Mouse (Mus musculus) limb, embryonic 11.5 days (tissue): ENCODE measurements around the gene Anp32e. TPM values are rescaled to one million over a fixed set of nuclear protein-coding genes. Genes with fewer than 3 reads are reported as not detected.
"Not testable (repeated sequence)": the region's sequence is repeated elsewhere in the genome, so short reads cannot be mapped to it uniquely, and the experiment has no call there.

ENCODE experiments used
- ATAC-seq: fragments of 200-750 bp; cut with Nextera tagmentation; 2 replicates; pipeline ENCODE4 v1.8.0; 2017; ENCODE audit warnings: low read depth; ENCODE audit not compliant: insufficient number of reproducible peaks, low FRiP score, low TSS enrichment
- DNase-seq: peaks from one replicate; pipeline ENCODE4 v3.0.0-alpha.2; 2015; ENCODE audit warnings: low spot score
- H3K27ac ChIP-seq: fragments of 300-500 bp; sonication (generic); replicated peaks from 2 replicates; pipeline ENCODE4 v1.5.1; 2014; ENCODE audit warnings: low read depth, mild to moderate bottlenecking, low read length
- H3K27me3 ChIP-seq: fragments of 300-500 bp; sonication (generic); 2 replicates; pipeline ENCODE4 v1.6.1; 2014; ENCODE audit warnings: mild to moderate bottlenecking, low read length, mixed read lengths; ENCODE audit not compliant: control insufficient read depth, insufficient read depth
- H3K36me3 ChIP-seq: fragments of 300-500 bp; sonication (generic); 2 replicates; pipeline ENCODE4 v1.6.1; 2014; ENCODE audit warnings: mild to moderate bottlenecking, low read length, moderate library complexity, mixed read lengths; ENCODE audit not compliant: control insufficient read depth, insufficient read depth
- H3K4me1 ChIP-seq: fragments of 300-500 bp; sonication (generic); 2 replicates; pipeline ENCODE4 v1.6.1; 2014; ENCODE audit warnings: low read length, mixed read lengths; ENCODE audit not compliant: control insufficient read depth, insufficient read depth
- H3K4me2 ChIP-seq: fragments of 300-500 bp; sonication (generic); 2 replicates; pipeline ENCODE4 v1.6.1; 2014; ENCODE audit warnings: low read depth, mild to moderate bottlenecking, moderate library complexity; ENCODE audit not compliant: severe bottlenecking
- H3K4me3 ChIP-seq: fragments of 300-500 bp; sonication (generic); 2 replicates; pipeline ENCODE4 v1.5.1; 2014; ENCODE audit warnings: low read depth, low read length
- H3K9ac ChIP-seq: fragments of 300-500 bp; sonication (generic); 2 replicates; pipeline ENCODE4 v1.6.1; 2014; ENCODE audit warnings: mild to moderate bottlenecking, low read length
- H3K9me3 ChIP-seq: fragments of 300-500 bp; sonication (generic); 2 replicates; pipeline ENCODE4 v1.6.1; 2016; ENCODE audit warnings: low read length; ENCODE audit not compliant: control insufficient read depth
- WGBS: fragments of 180-500 bp; shearing (Covaris S2); extraction: QIAGEN DNeasy Blood & Tissue Kit; methylation state at CpG from one replicate; pipeline ENCODE4 v1.1.7; 2014; 5-methylcytosine and 5-hydroxymethylcytosine counted together
- polyA plus RNA-seq: library from polyadenylated mRNA; unstranded; fragments of >200 nt; fragmentation: Nextera tagmentation; extraction: Ambion mirVana; gene quantifications from 2 replicates; pipeline ENCODE4 v1.2.1, GENCODE M21; 2014

The Anp32e gene
- polyA plus RNA-seq, 1 experiment from 2014 or later, result 125 TPM

GRCm38 (mm10) chr3:95892066-95893052, 36.7 kb upstream of the Anp32e start:
- Histone ChIP-seq H3K9me3 (no peaks in the 10 kb centered on the region), H3K4me3 (no peak overlapping the region), H3K4me1 (peaks cover 15% of the 10 kb centered on the region; the same call in 1 of the 2 replicates), H3K27ac (0 out of 2 replicates have a peak overlapping the region, but pooled peaks have one; percentile 4), H3K4me2 (peak overlapping the region; percentile 29; the same call in 1 of the 2 replicates), H3K9ac (peak overlapping the region; percentile 35; the same call in 1 of the 2 replicates), H3K27me3 (no peaks in the 10 kb centered on the region), H3K36me3 (no peaks in the 10 kb centered on the region)
- no peak for ATAC-seq
- no peak for DNase-seq
- 35% methylated on average over 11 of the region's 11 CpGs for WGBS

- no peaks in the 10 kb centered on the region for H3K9me3 ChIP-seq
- WGBS, result 11% methylated on average over 7 of the region's 7 CpGs
Observed at GRCm38 (mm10) chr3:95893126-95893525, 35.9 kb upstream of the Anp32e start.

DNA sequence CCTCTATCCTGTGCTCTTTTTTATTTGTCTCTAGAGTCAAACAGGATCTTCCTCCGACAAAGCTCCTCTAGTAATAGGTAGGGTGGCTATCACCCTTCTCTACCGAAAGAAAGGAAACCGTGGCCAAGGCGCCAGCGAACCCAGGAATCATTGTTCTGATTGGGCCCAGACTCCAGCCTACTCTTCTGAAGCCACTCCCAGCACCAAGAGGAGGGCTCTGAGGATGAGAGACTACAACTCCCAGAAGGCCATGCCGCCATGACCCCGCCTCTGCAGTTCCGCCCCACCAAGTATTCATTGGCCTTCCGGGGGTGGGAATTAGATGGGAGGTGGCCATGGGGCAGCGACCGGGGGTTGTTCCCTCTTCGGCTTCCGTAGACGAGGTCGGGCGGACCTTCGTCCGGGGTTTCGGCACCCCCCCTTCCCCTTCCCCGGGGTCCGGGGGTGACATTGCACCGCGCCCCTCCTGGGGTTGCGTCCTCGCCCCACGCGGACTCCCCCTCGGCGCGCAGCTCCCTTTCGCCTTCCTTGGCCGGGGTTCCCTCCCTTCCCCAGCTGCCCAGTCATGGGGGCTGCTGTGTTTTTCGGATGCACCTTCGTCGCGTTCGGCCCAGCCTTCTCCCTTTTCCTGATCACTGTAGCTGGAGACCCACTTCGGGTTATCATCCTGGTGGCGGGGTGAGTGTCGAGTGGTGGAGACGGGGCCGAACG, 35.3 kb upstream of the Anp32e start, which contains the start of gene Aph1a:
Gene Aph1a, plus strand, starts transcription at position 364 of the 711 bp plus-strand sequence.
- WGBS, result under 1% methylated on average over 25 of the region's 43 CpGs
- H3K4me1 ChIP-seq, result peaks cover 15% of the 10 kb centered on the region; the same call in 1 of the 2 replicates

More at GRCm38 (mm10) chr3:95893126-95893525, 35.9 kb upstream of the Anp32e start:
- H3K4me3 ChIP-seq, result peak overlapping the region; percentile 65
- DNase-seq, result no peak
- 0 out of 2 replicates have a peak overlapping the region, but pooled peaks have one; percentile 16 for H3K27ac ChIP-seq
- H3K27me3 ChIP-seq, result no peaks in the 10 kb centered on the region
- H3K4me1 ChIP-seq, result peaks cover 15% of the 10 kb centered on the region; the same call in 1 of the 2 replicates
- H3K4me2 ChIP-seq, result peak overlapping the region; percentile 42
- H3K9ac ChIP-seq, result no peak overlapping the region; the same call in 1 of the 2 replicates
- ATAC-seq, result no peak
- 0 out of 2 replicates have a peak, but pooled peaks cover 2% of the 10 kb centered on the region for H3K36me3 ChIP-seq

DNA sequence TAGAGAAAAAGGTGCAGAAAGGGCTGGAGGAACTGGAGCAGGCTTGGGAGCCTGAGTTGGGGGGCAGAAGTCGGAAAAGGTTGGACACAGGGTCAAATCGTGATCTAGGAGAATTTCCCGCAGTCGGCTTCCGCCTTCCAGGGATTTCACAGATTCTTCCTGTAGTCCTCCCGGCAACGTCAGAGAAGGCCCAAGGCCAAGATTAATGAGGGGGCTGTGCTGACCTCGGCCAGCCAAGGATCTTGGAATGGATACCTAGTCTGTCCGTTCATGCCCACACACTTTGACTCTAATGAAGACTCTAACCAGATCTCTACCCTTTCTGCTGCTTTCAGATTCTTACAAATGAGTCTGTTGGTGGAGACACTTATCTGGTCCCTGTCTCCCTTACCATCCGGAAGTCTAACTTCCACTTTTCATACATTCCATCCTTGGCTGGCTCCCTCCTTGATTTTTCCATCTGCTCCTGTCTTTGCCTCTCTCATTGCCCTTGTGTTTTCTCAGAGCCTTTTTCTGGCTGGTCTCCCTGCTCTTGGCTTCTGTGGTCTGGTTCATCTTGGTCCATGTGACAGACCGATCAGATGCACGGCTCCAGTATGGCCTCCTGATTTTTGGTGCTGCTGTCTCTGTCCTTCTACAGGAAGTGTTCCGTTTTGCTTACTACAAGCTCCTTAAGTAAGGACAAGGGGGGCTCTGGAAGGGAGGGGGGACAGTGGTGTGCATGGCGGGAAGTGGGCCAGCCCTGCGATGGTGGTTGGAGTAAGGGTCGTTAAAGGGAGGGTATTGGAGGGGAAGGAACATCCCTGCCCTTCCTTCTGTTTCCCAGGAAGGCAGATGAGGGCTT, 34.5 kb upstream of the Anp32e start:
- 0 out of 2 replicates have a peak, but pooled peaks cover 2% of the 10 kb centered on the region for H3K36me3 ChIP-seq
- H3K27me3 ChIP-seq, result no peaks in the 10 kb centered on the region
- DNase-seq, result no peak
- no peak overlapping the region for H3K27ac ChIP-seq
- ATAC-seq, result 0 out of 2 replicates have a peak, but pooled peaks have one; percentile 0
- peaks cover 15% of the 10 kb centered on the region; the same call in 1 of the 2 replicates for H3K4me1 ChIP-seq
- peak overlapping the region; percentile 83 for H3K4me2 ChIP-seq
- H3K9ac ChIP-seq, result peak overlapping the region; percentile 72
- peak overlapping the region; percentile 65 for H3K4me3 ChIP-seq
- H3K9me3 ChIP-seq, result no peaks in the 10 kb centered on the region
- WGBS, result 11% methylated on average over 16 of the region's 16 CpGs

More for the DNA sequence above, 35.3 kb upstream of the Anp32e start, which contains the start of gene Aph1a:
- Histone ChIP-seq H3K4me3 (peak within 1 kb of the TSS; percentile 65), H3K4me2 (peak within 1 kb of the TSS; percentile 83), H3K27ac (0 out of 2 replicates have a peak within 1 kb of the TSS, but pooled peaks have one; percentile 16), H3K9ac (peak within 1 kb of the TSS; percentile 72)
- H3K36me3 ChIP-seq, H3K27me3 ChIP-seq, H3K9me3 ChIP-seq: not testable (repeated sequence)
- ATAC-seq, result peak; percentile 95
- DNase-seq, result peak; percentile 95

DNA sequence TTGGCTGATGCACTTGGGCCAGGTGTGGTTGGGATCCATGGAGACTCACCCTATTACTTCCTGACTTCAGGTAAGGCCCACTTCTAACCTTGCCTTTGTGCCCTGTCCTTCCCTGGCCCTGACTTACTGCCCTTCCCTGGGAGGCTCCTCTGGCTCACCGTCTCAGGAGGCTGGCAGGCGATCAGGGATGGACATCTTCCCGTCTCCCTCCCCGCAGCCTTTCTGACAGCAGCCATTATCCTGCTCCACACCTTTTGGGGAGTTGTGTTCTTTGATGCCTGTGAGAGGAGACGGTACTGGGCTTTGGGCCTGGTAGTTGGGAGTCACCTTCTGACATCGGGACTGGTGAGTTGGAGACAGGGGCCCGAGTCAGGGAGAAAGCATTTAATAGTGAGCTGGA, 33.5 kb upstream of the Anp32e start:
- H3K4me1 ChIP-seq, result peaks cover 15% of the 10 kb centered on the region; the same call in 1 of the 2 replicates
- H3K9ac ChIP-seq, H3K4me3 ChIP-seq, H3K27ac ChIP-seq, ATAC-seq, DNase-seq, H3K27me3 ChIP-seq, H3K36me3 ChIP-seq, H3K9me3 ChIP-seq, H3K4me2 ChIP-seq: not testable (repeated sequence)
- 92% methylated on average over 7 of the region's 7 CpGs for WGBS

GRCm38 (mm10) chr3:95899800-95900524, 29.1 kb upstream of the Anp32e start:
- 0 out of 2 replicates have a peak, but pooled peaks cover 2% of the 10 kb centered on the region for H3K36me3 ChIP-seq
- ATAC-seq (no peak), DNase-seq (no peak)
- no peaks in the 10 kb centered on the region for H3K27me3 ChIP-seq
- no peak overlapping the region for H3K4me2 ChIP-seq
- WGBS, result 77% methylated on average over 13 of the region's 13 CpGs
- peaks cover 3% of the 10 kb centered on the region for H3K4me1 ChIP-seq
- H3K4me3 ChIP-seq, result no peak overlapping the region
- H3K9me3 ChIP-seq, result no peaks in the 10 kb centered on the region
- no peak overlapping the region for H3K9ac ChIP-seq
- no peak overlapping the region for H3K27ac ChIP-seq

GRCm38 (mm10) chr3:95901616-95902372, 27.3 kb upstream of the Anp32e start:
- DNase-seq (no peak), ATAC-seq (no peak)
- no peak overlapping the region for H3K4me3 ChIP-seq
- H3K9me3 ChIP-seq, result no peaks in the 10 kb centered on the region
- WGBS, result 69% methylated on average over 9 of the region's 9 CpGs
- no peak overlapping the region for H3K9ac ChIP-seq
- peak overlapping the region; percentile 90 for H3K4me2 ChIP-seq
- no peak overlapping the region for H3K27ac ChIP-seq
- peaks cover 4% of the 10 kb centered on the region for H3K4me1 ChIP-seq
- 0 out of 2 replicates have a peak, but pooled peaks cover 2% of the 10 kb centered on the region for H3K36me3 ChIP-seq
- H3K27me3 ChIP-seq, result no peaks in the 10 kb centered on the region
